Mouse (Mus musculus) Patski (cell line): Measurements from ENCODE around the gene Mlx. TPM values are rescaled to one million over a fixed set of nuclear protein-coding genes. Genes with fewer than 3 reads are reported as not detected.
"Not testable (repeated sequence)": the region's sequence is repeated elsewhere in the genome, so short reads cannot be mapped to it uniquely, and the experiment has no call there.

Experiments used
- ATAC-seq: fragments of 100-300 bp; one replicate; pipeline ENCODE4 v1.8.0; 2021
- CTCF ChIA-PET: fragments of 350-600 bp; sonication (Branson Sonifier 250); formaldehyde crosslinking; loops from one replicate; lab custom pipeline; 2022; ENCODE audit warnings: inconsistent platforms; lab: Charles Lee
- POLR2A ChIA-PET: fragments of 350-600 bp; sonication (Branson Sonifier 250); formaldehyde crosslinking; loops from one replicate; lab custom pipeline; 2022; ENCODE audit warnings: antibody characterized with exemption, inconsistent platforms; lab: Charles Lee
- DNase-seq: peaks from one replicate; pipeline ENCODE4 v3.0.0-alpha.2; 2011; ENCODE audit warnings: low read depth, low spot score
- H3K27me3 ChIP-seq: fragments of 371-371 bp; one replicate; pipeline ENCODE4 v1.5.1; 2021
- CTCF ChIP-seq: fragments of 100-300 bp; IDR thresholded peaks from one replicate; pipeline ENCODE4 v1.5.1; 2021
- in situ Hi-C: fragments of 300-500 bp; cut with MboI; formaldehyde crosslinking; loops from 3 replicates; pipeline ENCODE4 v1.11.1; 2018; ENCODE audit warnings: low pct_unique_long_range_greater_than_20kb, mixed read lengths
- polyA plus RNA-seq: library from polyadenylated mRNA; unstranded; gene quantifications from one replicate; pipeline ENCODE4 v1.2.3, GENCODE M21; 2021

The Mlx gene
- polyA plus RNA-seq, 1 experiment from 2014 or later: 44.5 TPM

DNA sequence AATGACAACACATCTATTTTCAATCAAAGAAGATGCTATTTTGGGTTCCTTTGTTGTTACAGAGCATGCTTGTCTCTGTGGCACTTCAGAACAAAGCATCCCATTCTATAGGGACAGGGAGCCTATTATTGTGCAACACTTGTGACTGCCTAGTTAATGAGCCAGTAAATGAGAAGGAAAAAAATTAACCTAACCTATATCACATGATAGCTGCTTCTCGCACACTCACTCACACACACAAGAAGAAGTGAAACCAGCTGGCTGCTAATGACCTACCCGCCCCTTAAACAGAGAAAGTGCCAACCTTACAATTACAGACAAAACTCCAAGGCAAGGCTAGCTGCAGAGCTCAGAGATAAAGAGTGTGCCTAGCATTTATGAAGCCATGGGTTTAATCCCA lies 28.5 kb downstream of the Mlx start:
- ATAC-seq: no peak
- POLR2A ChIA-PET: interaction anchor here (1.2 kb wide), 1 partner anchor 11 kb away, joined by 3 read pairs; no protein-coding TSS in a partner anchor
- no peak for TF ChIP-seq CTCF
- no peaks in the 10 kb centered on the region for H3K27me3 ChIP-seq
- no peak for DNase-seq
- in situ Hi-C loops: no loop called here
- CTCF ChIA-PET: no interaction called here

DNA sequence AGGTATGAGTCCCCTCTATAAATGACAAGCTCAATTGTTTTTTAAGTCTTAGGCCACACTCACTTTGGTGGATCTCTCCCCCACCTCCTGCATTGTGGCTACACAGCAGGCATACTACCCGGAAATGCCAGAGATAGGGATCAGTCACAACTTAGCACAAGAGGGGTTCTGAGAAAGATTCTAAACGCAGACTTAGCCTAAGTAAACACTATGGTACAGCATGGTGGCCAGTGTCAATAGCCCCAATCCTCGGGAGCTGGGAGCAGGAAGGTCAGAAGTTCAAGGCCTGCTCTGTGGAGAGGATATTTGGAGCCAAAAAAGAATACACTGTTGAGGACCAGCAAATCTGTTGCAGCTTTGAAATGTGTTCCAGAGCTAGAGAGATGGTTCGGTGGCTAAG lies 31.0 kb downstream of the Mlx start:
- ATAC-seq (no peak), DNase-seq (no peak)
- CTCF ChIA-PET: interaction anchor here (1.2 to 1.6 kb wide), 5 partner anchors 13 to 56 kb away, joined by 3 to 4 read pairs (median 3); partner anchors contain the start of gene Psmc3ip
- no peaks in the 10 kb centered on the region for H3K27me3 ChIP-seq
- in situ Hi-C loops: no loop called here
- no peak for TF ChIP-seq CTCF
- POLR2A ChIA-PET: interaction anchor here (0.7 to 2.2 kb wide), 3 partner anchors 23 to 54 kb away, joined by 4 to 8 read pairs (median 4); partner anchors contain the start of genes Plekhh3 and Psmc3ip

DNA sequence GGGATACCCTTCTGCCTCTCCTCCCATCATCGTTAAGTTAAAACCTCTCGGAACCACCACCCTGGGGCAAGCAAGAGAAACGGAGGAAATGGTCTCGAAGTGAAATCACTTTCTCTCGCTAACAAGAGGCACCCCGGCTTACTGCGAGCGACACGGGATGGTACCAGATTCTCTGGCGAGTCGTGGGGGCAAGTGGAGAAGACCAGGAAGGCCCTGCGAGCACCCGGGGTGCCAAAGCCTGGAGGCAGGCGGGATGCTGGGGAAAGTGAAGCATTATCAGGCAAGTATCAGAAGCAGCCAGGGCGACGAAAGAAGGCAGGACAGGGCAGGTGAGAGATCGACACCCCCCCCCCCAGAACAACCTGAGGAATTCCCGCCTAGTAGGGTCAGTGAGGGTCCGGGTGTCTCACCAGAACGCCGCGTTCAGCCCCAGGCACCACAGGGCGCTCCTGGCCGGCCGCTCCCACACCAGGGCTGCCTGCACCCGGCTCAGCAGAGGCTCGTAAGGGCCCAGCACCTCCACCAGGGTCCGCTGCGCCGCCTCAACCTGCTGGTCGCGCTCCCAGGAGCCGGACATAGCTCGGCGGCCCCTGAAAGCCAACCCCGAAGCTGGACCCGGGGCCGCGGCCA lies 32.2 kb downstream of the Mlx start:
- POLR2A ChIA-PET: interaction anchor here (0.6 to 2.2 kb wide), 6 partner anchors 11 to 197 kb away, joined by 3 to 8 read pairs (median 4); partner anchors contain the start of genes Mlx, Plekhh3, Psmc3ip and Psme3
- ATAC-seq (peak; percentile 21), DNase-seq (no peak)
- in situ Hi-C loops: no loop called here
- no peaks in the 10 kb centered on the region for H3K27me3 ChIP-seq
- TF ChIP-seq CTCF: no peak
- CTCF ChIA-PET: interaction anchor here (1.2 to 1.6 kb wide), 3 partner anchors 14 to 55 kb away, joined by 3 to 5 read pairs (median 4); no protein-coding TSS in a partner anchor

DNA sequence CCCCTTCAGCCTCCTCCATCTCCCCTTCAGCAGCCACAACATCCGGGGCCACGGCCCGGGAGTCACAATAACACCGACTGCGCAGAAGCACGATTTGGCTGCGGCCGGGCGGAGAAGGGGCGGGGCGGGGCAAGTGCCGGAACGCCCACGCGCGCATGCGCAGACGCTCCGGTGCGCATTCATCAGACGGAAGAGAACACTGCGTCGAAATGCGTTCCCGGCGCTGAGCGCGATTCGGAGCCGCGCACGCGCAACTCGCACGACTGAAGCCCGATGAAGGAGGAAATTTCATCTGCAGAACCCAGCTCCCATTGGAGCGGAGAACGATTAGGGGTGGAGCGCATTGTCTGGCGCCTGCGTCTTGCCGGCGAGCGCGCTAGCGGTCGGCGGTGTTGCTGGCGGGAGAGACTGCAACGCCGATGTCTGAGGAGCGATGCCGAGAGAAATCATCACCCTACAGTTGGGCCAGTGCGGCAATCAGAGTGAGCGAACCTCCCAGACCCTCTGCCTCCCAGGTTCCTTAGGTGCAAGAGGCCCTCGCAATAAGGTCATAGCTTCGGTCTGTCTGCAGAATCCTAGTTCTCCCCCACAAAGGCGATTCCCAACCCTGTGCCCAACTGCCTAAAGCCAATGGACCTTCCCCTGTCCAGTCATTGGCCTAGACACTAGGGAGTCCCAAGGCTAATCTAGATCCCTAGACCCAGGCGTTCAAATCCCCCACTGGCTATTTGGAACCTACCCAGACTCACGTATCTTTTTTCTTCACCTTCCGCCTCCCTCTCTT lies 32.9 kb downstream of the Mlx start, which contains the start of the genes Retreg3 and Tubg1:
Retreg3 (minus strand) TSS at position 133 of the 784 bp plus-strand sequence.
Tubg1 (plus strand) TSS at position 178 of the 784 bp plus-strand sequence.
- no peaks in the 10 kb centered on the region for H3K27me3 ChIP-seq

DNA sequence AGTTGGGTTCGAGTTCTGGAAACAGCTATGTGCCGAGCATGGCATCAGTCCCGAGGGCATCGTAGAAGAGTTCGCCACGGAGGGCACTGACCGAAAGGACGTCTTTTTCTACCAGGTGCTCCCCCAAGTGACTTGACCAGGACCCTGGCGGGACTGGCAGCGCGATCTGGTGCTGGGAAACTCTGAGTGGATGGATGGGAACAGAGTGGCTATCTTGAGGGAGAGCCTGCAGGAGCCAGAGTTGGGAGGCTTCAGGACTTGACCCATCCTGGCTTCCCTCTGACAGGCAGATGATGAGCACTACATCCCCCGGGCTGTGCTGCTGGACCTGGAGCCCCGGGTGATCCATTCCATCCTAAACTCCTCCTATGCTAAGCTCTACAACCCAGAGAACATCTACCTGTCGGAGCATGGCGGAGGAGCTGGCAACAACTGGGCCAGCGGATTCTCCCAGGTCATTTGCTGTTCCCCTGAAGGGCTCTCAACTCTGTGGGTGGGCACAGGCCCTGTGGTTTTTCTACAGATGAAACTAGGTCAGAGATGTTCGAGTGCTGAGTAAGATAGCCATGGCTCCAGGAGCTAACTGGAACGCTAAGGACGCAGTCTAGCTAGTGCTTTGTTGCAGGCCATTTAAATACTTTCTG lies 33.6 kb downstream of the Mlx start:
- CTCF ChIA-PET: interaction anchor here (1.6 to 2.6 kb wide), 3 partner anchors 15 to 55 kb away, joined by 4 to 5 read pairs (median 5); partner anchors contain the start of gene Ccr10
- TF ChIP-seq CTCF: no peak
- POLR2A ChIA-PET: interaction anchor here (0.6 kb wide), 1 partner anchor 147 kb away, joined by 3 read pairs; no protein-coding TSS in a partner anchor
- ATAC-seq (peak; percentile 4), DNase-seq (no peak)
- no peaks in the 10 kb centered on the region for H3K27me3 ChIP-seq
- in situ Hi-C loops: no loop called here

More for the DNA sequence above, 32.9 kb downstream of the Mlx start, which contains the start of the genes Retreg3 and Tubg1:
- peak; percentile 97 for DNase-seq
- no peak for TF ChIP-seq CTCF
- POLR2A ChIA-PET: interaction anchor here (0.6 to 2.2 kb wide), 7 partner anchors 11 to 196 kb away, joined by 3 to 8 read pairs (median 4); partner anchors contain the start of genes Mlx, Plekhh3, Psmc3ip and Psme3
- in situ Hi-C loops: no loop called here
- ATAC-seq: peak; percentile 82
- CTCF ChIA-PET: interaction anchor here (1.6 to 2.6 kb wide), 3 partner anchors 14 to 55 kb away, joined by 4 to 5 read pairs (median 5); partner anchors contain the start of gene Ccr10

DNA sequence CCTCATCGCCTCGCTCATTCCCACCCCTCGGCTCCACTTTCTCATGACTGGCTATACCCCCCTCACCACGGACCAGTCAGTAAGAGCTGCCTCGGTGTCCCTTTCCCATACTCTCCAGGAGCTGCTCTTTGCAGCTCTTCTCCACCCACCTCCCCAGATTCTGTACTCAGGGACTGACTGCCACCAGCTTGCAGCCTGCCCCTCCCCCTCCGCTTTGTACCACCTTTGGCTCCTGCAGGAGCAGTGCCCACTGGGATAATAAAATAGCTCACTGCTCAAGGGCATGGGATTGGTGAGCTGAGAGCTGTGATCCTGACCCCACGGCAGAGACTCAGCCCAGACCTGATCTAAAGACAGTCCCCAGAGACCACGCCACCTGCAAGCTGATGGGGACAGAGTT lies 37.4 kb downstream of the Mlx start:
- POLR2A ChIA-PET: not testable (repeated sequence)

DNA sequence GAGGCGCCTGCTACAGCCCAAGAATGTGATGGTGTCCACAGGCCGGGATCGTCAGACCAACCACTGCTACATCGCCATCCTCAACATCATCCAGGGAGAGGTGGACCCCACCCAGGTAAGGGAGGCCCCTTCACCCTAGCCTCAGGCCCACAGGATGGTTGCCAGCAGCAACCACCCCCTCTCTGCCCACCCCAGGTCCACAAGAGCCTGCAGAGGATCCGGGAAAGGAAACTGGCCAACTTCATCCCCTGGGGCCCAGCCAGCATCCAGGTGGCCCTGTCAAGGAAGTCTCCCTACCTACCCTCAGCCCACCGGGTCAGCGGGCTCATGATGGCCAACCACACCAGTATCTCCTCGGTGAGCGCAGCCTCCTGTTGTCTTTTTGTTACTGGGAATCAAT lies 37.9 kb downstream of the Mlx start:
- ATAC-seq, POLR2A ChIA-PET, CTCF ChIA-PET, H3K27me3 ChIP-seq, in situ Hi-C loops, DNase-seq: not testable (repeated sequence)

More for the DNA sequence above, 37.4 kb downstream of the Mlx start:
- DNase-seq, in situ Hi-C loops, ATAC-seq, H3K27me3 ChIP-seq, CTCF ChIA-PET: not testable (repeated sequence)

DNA sequence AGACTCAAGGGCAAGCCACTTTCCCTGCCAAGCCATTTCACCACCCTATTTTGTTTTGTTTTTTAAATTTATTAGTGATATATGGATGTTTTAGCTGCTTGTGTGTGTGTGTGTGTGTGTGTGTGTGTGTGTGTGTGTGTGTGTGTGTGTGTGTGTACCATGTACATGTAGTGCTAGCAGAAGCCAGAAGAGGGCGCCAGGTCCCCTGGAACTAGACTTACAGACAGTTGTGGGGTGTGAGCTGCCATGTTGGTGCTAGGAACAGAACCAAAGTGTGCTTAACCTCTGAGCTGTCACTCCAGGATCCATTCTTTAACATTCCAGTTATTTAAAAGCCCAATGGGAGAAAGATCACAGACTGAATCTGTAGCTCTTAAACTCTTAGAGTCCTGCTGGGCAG lies 40.0 kb downstream of the Mlx start:
- DNase-seq: no peak
- no peaks in the 10 kb centered on the region for H3K27me3 ChIP-seq
- CTCF ChIA-PET: interaction anchor here (0.9 kb wide), 1 partner anchor 49 kb away, joined by 4 read pairs; no protein-coding TSS in a partner anchor
- no peak for ATAC-seq
- in situ Hi-C loops: no loop called here
- POLR2A ChIA-PET: interaction anchor here (0.8 kb wide), 1 partner anchor 31 kb away, joined by 4 read pairs; no protein-coding TSS in a partner anchor
- TF ChIP-seq CTCF: no peak

DNA sequence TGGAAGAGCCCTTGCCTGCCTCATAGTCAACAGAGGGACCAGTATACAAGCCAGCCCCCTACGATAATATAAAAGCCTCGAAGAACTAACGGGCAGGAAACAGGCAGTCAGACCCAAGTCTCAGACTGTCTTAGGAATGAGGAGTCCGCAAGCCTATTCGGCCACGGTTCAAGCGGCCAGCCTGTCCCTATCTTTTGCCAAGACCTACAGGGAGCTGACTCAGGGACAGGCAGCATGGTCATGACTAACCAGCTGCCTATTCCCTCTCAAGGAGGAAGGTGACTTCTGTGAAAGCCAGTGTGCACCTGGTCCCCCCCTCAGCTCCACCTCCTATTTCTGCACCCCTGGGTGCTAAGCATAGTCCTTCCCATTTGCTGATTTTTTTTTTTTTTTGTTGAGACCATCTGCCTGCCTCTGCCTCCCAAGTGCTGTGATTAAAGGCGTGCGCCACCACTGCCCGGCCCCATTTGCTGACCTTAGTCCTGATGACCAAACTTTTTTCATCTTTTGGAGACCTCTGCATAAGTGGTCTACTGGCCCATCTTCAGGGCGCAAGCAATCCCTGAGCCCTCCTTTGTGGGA lies 42.0 kb downstream of the Mlx start:
- no peak for DNase-seq
- peak; percentile 39 for ATAC-seq
- TF ChIP-seq CTCF: no peak
- ChIA-PET POLR2A (interaction anchor here (0.6 to 1.0 kb wide), 3 partner anchors 9 to 150 kb away, joined by 3 to 5 read pairs (median 3); no protein-coding TSS in a partner anchor), CTCF (interaction anchor here (1.3 kb wide), 1 partner anchor 48 kb away, joined by 3 read pairs; no protein-coding TSS in a partner anchor)
- in situ Hi-C loops: no loop called here
- H3K27me3 ChIP-seq: no peaks in the 10 kb centered on the region
